Mouse (Mus musculus) bone marrow, adult 2 months (tissue): ENCODE results near the gene Msrb3.

ENCODE experiments used
- CTCF ChIP-seq: fragments of 200-500 bp; IDR thresholded peaks from 2 replicates; pipeline ENCODE4 v1.5.1; 2011; ENCODE audit warnings: low read length, control low read depth; ENCODE audit not compliant: control insufficient read depth, insufficient read depth
- POLR2A ChIP-seq: fragments of 200-500 bp; IDR thresholded peaks from 2 replicates; pipeline ENCODE4 v1.6.1; 2011; ENCODE audit warnings: low read depth, mild to moderate bottlenecking, control low read depth, low read length, borderline replicate concordance; ENCODE audit not compliant: control insufficient read depth

- TF ChIP-seq CTCF (no peak), POLR2A (no peak)
Observed at GRCm38 (mm10) chr10:120792191-120792765, 106.6 kb downstream of the Msrb3 start.
